Mouse (Mus musculus) cerebellum, adult 9-10 months (tissue): ENCODE data around the gene Hpcal1.

Experiments used
- DNase-seq: peaks from one replicate; pipeline ENCODE4 v3.0.0; 2022

The Hpcal1 gene

GRCm38 (mm10) chr12:17688913-17689312 lies 1.7 kb upstream of the Hpcal1 start:
- DNase-seq: no peak

DNA sequence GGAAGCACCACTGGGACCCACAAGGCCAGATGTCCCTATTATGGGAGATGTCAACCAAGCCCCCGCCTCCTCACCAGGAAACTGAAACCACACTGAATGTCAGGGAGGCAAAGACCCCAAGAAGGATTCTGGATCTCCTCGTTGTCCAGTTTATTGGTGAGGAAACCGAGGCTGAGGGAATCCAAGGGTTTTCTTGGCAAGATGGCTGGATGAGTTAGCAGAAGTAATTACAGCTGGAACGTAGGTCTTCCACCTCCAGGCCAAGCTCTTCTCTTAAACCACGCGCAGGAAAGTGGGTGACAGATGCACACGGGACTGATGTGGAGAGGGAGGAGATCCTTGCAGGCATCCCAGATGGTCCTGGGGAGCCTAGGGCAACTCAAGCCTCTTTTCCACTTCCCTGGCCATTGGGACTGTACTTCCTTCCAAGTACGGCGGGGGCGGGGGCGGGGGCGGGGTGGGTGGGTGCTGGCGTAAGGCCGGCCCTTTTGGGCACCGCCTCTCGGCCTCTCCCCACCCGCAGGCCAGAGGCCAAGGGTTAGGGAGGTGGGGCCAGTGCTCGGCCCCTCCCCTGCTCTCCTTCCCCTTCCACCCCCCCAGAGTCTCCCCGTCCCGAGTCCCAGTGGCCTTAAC lies 609 bp upstream of the Hpcal1 start:
- peak; percentile 74 for DNase-seq

- peak; percentile 76 for DNase-seq
These were observed 742 bp downstream of the Hpcal1 start for GRCm38 (mm10) chr12:17691320-17691876.

GRCm38 (mm10) chr12:17691891-17692321 lies 1.2 kb downstream of the Hpcal1 start:
- DNase-seq: no peak

GRCm38 (mm10) chr12:17692356-17692755 lies 1.7 kb downstream of the Hpcal1 start:
- DNase-seq: peak; percentile 80

DNA sequence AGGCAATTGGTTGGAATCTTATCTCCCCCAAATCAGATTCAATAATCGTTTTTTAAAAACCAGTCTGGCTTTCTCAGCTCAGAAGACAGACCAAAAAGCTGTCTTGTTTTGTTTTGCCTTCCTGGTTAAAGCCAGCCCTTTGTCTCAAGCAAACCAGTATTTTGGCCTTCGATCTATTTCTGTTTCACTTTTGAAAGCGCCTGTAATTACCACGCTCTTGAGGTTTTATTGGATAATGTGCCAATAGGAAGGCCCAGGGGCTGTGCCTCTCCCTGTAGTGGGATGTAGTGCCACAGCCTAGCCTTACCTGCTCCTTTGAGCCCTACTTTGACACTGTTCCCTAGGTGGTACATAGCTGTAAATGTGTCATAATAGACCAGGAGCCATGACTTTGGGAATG lies 2.3 kb downstream of the Hpcal1 start:
- peak; percentile 38 for DNase-seq

- DNase-seq: peak; percentile 65
These were observed 4.0 kb downstream of the Hpcal1 start for GRCm38 (mm10) chr12:17694589-17695115.

DNA sequence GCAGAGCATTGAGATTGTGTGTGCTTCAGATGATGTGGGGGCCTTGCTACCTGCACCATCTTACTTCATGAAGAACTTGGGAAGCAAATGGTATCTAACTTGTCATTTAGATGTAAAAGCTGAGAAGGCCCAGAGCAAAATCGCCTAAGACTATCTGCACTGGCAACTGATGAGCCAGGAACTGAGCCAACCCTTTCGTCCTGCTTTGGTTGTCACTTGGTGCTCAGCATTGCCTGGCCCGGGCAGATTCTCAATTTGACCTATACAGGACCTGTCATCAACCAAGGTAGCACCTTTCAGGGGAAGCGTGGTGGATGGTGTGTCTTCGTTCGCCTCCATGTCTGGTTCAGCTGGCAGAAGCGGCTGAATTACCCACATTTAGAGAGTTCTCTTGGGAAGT lies 5.7 kb downstream of the Hpcal1 start:
- DNase-seq: peak; percentile 45

- peak; percentile 26 for DNase-seq
These were observed 8.3 kb downstream of the Hpcal1 start for GRCm38 (mm10) chr12:17698934-17699333.

GRCm38 (mm10) chr12:17699480-17699879 lies 8.8 kb downstream of the Hpcal1 start:
- DNase-seq: peak; percentile 33

GRCm38 (mm10) chr12:17701131-17701720 lies 10.6 kb downstream of the Hpcal1 start:
- no peak for DNase-seq

GRCm38 (mm10) chr12:17701795-17702194 lies 11.1 kb downstream of the Hpcal1 start:
- no peak for DNase-seq

- DNase-seq: peak; percentile 86
These were observed 11.7 kb downstream of the Hpcal1 start for GRCm38 (mm10) chr12:17702257-17702943.

DNA sequence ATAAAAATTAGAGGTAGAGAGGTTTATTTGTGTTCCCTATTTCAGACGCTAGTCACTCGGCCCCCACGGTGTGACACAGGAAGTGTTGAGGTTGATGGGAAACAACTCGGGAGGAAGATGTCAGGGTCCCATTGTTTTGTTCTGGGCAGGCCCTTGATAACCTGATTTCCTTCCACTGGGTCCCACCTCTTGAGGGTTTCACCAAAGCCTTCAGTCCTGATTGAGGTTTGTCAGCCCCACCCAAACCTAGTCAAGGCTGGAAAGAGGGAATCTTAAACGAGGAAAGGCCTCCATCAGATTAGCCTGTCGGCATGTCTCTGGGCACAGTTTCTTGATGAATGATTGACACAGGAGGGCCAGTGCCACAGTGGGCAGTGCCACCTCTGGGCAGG lies 12.3 kb downstream of the Hpcal1 start:
- no peak for DNase-seq

- DNase-seq: no peak
These were observed 13.2 kb downstream of the Hpcal1 start for GRCm38 (mm10) chr12:17703866-17704265.

- DNase-seq: no peak
These were observed 16.8 kb downstream of the Hpcal1 start for GRCm38 (mm10) chr12:17707472-17707871.

- DNase-seq: no peak
These were observed 18.8 kb downstream of the Hpcal1 start for GRCm38 (mm10) chr12:17709451-17709850.

- DNase-seq: no peak
These were observed 19.5 kb downstream of the Hpcal1 start for GRCm38 (mm10) chr12:17709926-17710746.

DNA sequence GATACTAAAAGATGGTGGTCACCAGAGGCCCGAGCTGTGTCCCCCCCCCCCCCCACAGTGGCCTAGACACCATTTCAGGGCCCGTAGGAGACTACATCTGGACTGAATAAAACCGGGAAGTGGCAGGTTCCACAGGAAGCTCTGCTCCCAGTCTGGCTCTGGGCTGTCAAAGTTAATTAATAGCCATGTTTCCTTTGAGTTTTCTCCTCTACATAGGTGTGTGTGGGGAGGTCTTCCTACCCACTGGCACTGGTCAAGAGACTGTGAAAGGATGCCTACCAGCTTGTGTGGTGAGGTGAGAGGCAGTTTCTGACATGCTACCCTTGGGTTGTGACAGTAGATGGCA lies 20.1 kb downstream of the Hpcal1 start:
- no peak for DNase-seq

GRCm38 (mm10) chr12:17711731-17712388 lies 21.2 kb downstream of the Hpcal1 start:
- DNase-seq: no peak

GRCm38 (mm10) chr12:17712571-17712970 lies 21.9 kb downstream of the Hpcal1 start:
- DNase-seq: peak; percentile 80
